Mouse (Mus musculus) A20 (cell line): ENCODE data around the gene Cdk19.

ENCODE experiments used
- DNase-seq: peaks from one replicate; pipeline ENCODE4 v3.0.0-alpha.2; 2011; ENCODE audit warnings: low read depth, low spot score

Cdk19 gene

DNA sequence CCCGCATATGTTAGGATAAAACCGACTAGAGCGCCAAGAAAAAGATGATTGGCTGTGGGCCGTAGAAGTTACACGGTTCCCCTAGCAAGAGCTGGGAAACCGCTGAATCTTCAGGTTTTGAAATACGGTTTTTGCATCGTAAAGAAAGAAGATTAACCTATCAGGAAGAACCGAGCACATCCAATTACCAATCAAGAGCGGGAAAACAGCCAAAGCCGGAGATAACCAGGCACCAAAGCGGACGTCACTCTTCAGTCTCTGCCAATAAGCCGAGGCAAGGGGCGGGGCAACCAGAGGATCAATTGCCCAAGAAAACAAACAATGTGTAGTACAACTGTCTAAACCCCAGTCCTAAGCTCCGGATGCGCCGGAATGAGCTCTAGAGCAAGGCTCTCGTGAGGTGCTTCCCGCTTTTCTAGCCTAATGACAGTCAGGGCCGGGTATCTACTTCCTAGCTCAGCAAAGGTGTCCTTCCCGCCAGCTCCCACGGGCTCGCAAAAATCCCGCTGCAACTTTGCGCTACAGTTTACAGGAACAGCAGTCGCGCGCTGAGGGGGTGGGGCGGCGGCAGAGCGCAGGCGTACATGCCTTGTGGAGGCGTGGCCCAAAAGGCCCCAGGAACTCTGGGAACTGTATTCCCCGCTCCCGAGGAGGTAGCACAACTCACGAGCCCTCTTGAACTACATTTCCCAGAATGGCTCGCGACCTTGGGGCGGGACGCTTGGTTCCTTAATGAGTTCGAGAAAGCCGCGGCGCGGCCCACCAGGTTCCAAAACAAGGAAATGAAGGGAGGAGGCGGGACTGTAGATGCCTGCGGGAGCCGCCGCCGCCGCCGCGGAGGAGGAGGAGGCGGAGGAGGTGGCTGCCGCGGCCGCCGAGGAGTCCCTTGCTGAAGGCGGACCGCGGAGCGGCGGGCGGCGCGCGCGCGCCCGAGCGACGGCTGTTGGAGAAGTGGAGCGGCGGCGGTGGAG, 9.5 kb downstream of the Cdk19 start:
- DNase-seq = peak; percentile 99

GRCm38 (mm10) chr10:40349631-40350177, 10.3 kb downstream of the Cdk19 start:
- DNase-seq = peak; percentile 79

- DNase-seq = no peak
These were observed 11.0 kb downstream of the Cdk19 start for GRCm38 (mm10) chr10:40350245-40350932.

DNA sequence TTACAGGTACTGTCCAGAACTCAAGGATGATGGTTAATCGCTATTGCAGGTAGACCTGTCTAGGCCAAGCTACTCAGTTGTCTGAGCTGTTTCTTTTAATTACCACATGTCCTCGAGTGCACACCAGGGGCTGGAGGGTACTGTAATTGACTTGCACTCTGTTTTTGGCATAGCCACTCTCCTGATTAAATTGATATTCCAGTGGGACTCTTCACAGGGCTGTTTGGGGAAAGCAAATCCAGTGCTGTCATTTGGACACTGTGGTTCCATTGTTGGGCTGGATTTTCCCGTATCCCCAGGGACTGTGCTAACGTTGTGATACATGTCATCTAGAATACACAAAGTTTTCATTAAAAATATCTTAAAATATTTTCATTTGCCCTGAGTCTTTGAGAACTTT, 11.8 kb downstream of the Cdk19 start:
- no peak for DNase-seq

GRCm38 (mm10) chr10:40354081-40354480, 14.7 kb downstream of the Cdk19 start:
- no peak for DNase-seq

DNA sequence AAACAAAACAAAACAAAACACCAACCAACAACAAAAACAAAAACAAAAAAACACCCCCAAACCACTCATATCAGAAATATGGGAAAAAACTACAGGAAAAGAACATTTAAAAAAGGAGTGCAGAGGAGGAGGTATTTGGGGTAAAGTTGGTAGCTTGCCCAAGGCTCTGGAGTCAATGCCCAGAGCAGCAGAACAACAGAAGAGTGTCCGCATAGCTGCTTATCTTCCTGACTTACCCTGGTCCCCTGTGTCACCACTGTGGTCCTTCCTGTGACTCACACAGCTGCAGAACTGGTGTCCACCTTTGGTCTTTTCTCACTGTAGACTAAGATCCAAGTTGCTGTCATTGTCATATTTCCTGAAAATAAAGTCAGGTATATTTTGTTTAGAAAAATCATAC, 15.2 kb downstream of the Cdk19 start:
- no peak for DNase-seq

GRCm38 (mm10) chr10:40358166-40358565, 18.8 kb downstream of the Cdk19 start:
- DNase-seq = no peak

DNA sequence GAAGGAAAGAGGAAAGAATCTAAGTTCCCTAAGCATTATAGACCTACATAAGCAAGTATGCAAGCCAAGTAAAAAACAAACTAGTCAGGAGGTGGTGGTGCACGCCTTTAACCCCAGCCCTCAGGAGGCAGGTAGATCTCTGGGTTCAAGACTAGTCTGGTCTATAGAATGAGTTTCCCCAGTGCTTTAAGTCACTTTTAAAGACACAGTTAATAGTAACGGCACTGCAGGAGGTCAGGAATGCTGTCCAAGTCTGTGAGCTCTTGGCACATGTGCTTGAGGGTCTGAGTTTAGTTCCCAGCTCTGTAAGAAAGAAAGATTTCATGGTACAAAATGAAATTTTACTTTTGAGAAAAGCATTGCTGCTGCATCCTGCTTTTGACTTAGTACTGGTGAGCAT, 19.8 kb downstream of the Cdk19 start:
- no peak for DNase-seq

- DNase-seq = no peak
These were observed 23.6 kb downstream of the Cdk19 start for GRCm38 (mm10) chr10:40363004-40363403.

DNA sequence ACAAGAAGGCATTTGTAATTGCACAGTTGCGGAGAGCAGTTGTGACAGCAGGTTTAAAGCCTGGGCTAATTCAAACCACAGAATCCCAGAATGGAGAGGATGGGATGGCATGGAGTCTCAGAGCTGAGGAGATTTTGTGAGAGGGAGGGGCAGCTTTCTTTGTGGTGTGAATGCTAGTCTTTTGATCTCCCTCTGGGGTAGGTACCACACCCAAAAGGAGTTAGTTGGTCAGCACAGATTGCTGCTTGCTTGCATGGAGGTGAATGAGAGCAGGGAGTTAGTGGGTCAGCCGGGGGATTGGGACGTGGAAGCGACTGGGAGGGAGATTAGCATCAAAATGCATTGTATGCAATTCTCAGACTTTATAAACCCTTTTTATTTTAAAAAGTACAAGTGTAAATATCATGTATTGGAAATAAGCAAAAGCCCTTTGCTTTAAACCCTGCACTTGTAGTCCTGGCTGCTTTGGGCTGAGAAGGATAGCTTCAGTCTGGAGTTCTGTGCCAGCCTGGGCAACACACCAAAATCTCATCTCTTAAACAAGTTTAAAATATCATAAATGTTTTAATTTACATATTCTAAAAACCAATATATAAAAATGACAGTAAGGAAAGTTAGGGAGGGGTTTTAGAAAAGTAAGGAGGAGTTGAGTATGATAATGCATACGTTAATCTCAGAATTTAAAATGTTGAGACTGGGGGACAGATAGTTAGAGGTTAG, 25.4 kb downstream of the Cdk19 start:
- no peak for DNase-seq

GRCm38 (mm10) chr10:40365991-40366390, 26.6 kb downstream of the Cdk19 start:
- no peak for DNase-seq

DNA sequence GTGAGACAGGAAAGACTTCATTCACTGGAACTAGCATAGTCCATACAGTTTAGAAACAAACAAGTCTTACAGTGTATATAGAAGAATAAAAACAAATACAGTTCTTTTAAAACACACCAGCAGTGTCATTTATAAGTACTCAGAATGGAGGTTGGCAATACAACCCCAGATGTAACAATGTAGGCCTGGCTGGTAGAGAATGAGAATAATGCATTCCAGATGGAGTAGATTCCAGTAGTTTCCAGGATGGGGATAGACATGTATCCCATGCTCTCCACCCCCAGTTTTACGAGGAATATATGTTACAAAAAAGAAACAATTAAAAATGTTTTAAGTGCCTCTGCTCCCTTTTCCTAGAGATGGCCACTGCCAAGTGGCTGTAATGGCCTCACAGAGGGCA, 29.2 kb downstream of the Cdk19 start:
- no peak for DNase-seq

GRCm38 (mm10) chr10:40370156-40370555, 30.8 kb downstream of the Cdk19 start:
- peak; percentile 18 for DNase-seq

GRCm38 (mm10) chr10:40371184-40371913, 32.0 kb downstream of the Cdk19 start:
- DNase-seq = no peak

DNA sequence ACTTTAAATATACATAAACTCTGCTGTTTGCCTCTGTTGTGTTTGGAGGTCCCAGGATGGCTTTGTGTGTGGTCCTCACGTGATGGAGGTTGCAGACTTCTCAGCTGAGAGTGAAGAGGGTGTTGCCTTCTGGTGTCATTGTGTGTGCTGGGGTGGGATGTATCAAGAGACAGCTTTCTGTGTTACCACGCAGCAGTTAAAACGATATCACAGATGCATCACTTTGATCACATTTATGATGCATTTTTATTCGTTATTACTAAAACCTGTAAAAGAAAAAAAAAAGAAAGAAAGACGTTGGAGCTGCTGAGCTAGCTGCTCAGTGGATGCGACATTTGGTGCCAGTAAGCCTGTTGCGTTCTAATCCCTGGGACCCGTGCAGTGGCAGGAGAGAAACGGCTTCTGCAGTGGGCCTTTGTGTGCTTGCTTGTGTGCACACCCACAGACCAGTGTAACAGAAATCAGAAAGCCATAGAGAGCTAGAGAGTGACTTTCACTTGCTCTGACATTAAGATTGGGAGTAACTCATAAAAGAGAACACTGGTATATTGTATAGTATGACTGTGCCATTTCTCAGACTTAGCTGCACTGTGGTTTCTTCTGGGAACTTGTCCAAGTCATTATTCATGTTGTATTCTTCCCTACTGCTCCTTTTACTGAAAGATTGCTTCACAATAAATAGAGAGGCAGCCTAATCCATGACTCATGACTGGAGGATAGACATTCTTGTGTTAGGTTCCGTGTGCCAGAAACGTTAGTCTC, 32.7 kb downstream of the Cdk19 start:
- no peak for DNase-seq

GRCm38 (mm10) chr10:40373749-40374148, 34.4 kb downstream of the Cdk19 start:
- DNase-seq = no peak

DNA sequence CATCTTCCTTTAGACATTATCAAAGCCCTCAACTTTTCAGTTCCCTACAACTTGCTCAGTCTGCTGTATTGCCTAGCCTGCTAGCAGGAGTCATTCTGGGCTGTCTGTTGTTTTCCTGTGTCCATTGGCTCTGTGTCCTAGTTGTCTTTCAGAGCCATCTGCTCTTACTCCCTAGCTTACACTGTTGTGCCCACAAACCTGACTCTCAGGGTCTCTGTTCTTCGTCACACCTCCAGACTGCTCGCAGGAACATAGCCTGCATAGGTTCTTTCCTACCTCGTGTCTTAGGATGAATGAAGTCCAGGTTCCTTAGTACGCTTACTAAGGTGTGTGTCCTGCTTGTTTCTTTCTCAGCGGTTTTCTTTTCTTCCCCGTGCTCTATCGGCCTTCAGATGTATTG, 35.5 kb downstream of the Cdk19 start:
- no peak for DNase-seq

- no peak for DNase-seq
These were observed 36.9 kb downstream of the Cdk19 start for GRCm38 (mm10) chr10:40376286-40376685.

DNA sequence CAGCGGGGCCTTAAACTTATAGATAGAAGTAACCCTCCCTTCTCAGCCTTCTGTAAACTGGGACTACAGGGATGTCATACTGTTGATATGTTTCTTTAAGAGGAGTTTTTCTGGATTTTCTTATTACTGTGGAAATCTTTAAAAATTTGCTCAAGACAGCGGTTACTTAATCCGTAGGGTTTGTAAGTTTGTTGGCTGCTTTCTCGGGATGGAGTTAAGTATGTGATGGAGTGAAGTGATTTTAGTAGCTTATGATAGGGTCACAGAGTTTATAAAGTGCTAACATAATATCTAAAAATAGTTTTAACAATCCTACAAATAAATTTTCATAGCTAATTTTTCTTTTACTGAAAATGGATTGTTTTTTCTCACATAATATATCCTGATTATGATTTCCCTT, 38.9 kb downstream of the Cdk19 start:
- DNase-seq = no peak

DNA sequence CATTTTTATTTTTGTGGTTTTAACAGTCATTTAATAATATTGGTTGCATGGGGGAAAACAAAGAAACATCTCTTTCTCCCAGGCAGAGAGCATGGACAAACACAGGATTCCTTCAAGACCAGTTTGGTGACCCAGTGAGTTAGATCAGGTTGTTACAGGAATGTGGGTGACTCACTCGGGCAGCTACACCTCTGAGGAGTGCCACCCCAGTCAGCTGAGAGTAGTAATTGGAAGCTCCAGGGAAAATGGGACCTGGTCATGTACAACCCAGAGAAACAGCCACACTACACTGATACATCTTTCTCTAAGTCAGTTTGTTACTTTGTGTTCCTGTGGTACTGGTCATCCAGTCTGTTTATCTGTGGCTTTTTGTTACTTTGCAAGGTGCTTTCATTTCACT, 40.3 kb downstream of the Cdk19 start:
- no peak for DNase-seq
